Mouse (Mus musculus) heart, embryonic 14.5 days (tissue): ENCODE measurements around the gene Meox1. TPM values are rescaled to one million over a fixed set of nuclear protein-coding genes. Genes with fewer than 3 reads are reported as not detected.

Experiments
- ATAC-seq: fragments of 200-750 bp; cut with Nextera tagmentation; 2 replicates; pipeline ENCODE4 v1.8.0; 2017; ENCODE audit warnings: low read depth, moderate TSS enrichment; ENCODE audit not compliant: insufficient number of reproducible peaks, insufficient read depth, low FRiP score
- H3K27ac ChIP-seq, 2 experiments: fragments of 200-500 bp in 1 of 2; fragments of 300-500 bp in 1 of 2; sonication (generic) in 1 of 2; replicated peaks in 1 of 2; 2 replicates each; pipeline ENCODE4 v1.5.1; 2012 to 2014; ENCODE audit warnings: low read depth in 2 of 2, low read length in 2 of 2, control low read depth in 1 of 2, mild to moderate bottlenecking in 1 of 2, mixed read lengths in 1 of 2; ENCODE audit not compliant: control insufficient read depth in 1 of 2, insufficient read depth in 1 of 2
- H3K27me3 ChIP-seq: fragments of 300-500 bp; sonication (generic); 2 replicates; pipeline ENCODE4 v1.6.1; 2014; ENCODE audit warnings: mild to moderate bottlenecking, low read length, control low read depth; ENCODE audit not compliant: control insufficient read depth, insufficient read depth
- H3K36me3 ChIP-seq: fragments of 300-500 bp; sonication (generic); 2 replicates; pipeline ENCODE4 v1.6.1; 2014; ENCODE audit warnings: mild to moderate bottlenecking, control low read depth, low read length, mixed read lengths; ENCODE audit not compliant: control insufficient read depth, insufficient read depth
- H3K4me1 ChIP-seq, 2 experiments: fragments of 200-500 bp in 1 of 2; fragments of 300-500 bp in 1 of 2; sonication (generic) in 1 of 2; 2 replicates each; pipeline ENCODE4 v1.6.1; 2012 to 2014; ENCODE audit warnings: low read length in 2 of 2, control low read depth in 1 of 2, mixed read lengths in 1 of 2; ENCODE audit not compliant: control insufficient read depth in 2 of 2, insufficient read depth in 2 of 2
- H3K4me2 ChIP-seq: fragments of 300-500 bp; sonication (generic); 2 replicates; pipeline ENCODE4 v1.6.1; 2014; ENCODE audit warnings: mild to moderate bottlenecking, low read length
- H3K4me3 ChIP-seq, 2 experiments: fragments of 200-500 bp in 1 of 2; fragments of 300-500 bp in 1 of 2; sonication (generic) in 1 of 2; 2 replicates each; pipeline ENCODE4 v1.5.1; 2012 to 2014; ENCODE audit warnings: low read length in 2 of 2, mild to moderate bottlenecking in 2 of 2, control low read depth in 1 of 2, low read depth in 1 of 2, moderate library complexity in 1 of 2; ENCODE audit not compliant: control insufficient read depth in 1 of 2, insufficient read depth in 1 of 2
- H3K9ac ChIP-seq: fragments of 300-500 bp; sonication (generic); 2 replicates; pipeline ENCODE4 v1.6.1; 2014; ENCODE audit warnings: mild to moderate bottlenecking, low read length
- H3K9me3 ChIP-seq: fragments of 300-500 bp; sonication (generic); 2 replicates; pipeline ENCODE4 v1.6.1; 2016; ENCODE audit warnings: low read length, control low read depth; ENCODE audit not compliant: control insufficient read depth
- WGBS: fragments of 180-500 bp; shearing (Covaris S2); extraction: QIAGEN DNeasy Blood & Tissue Kit; methylation state at CpG from one replicate; pipeline ENCODE4 v1.1.7; 2014; 5-methylcytosine and 5-hydroxymethylcytosine counted together
- polyA plus RNA-seq: library from polyadenylated mRNA; unstranded; fragments of >200 nt; fragmentation: Nextera tagmentation; extraction: Ambion mirVana; gene quantifications from 2 replicates; pipeline ENCODE4 v1.2.1, GENCODE M21; 2014

The Meox1 gene
- polyA plus RNA-seq, 1 experiment from 2014 or later: 13.9 TPM

DNA sequence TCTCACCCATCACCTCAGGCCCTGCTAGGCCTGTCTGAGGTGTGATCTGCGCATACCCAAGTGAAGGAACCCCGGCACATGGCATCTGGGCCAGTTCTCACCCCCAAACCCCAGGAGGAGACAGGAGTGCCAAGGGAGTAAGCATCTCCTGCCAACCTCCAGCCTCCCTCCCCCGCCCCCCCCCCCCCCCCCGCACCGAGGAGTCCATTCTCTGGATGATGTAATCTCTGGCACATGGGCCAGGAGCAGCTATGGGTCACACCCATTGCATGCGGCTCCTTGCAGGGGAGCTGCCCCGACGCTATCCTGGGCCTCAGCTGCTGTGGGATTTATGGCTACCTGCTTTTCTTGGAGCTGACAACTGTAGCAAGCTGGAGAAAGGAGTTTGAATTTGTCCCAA, 54.7 kb downstream of the Meox1 start:
- H3K27ac ChIP-seq: 0 out of 4 replicates have a peak overlapping the region, but pooled peaks of 1 of the 2 experiments have one; percentile 41
- H3K4me1 ChIP-seq: peaks cover 21 to 28% of the 10 kb centered on the region in 2 experiments
- H3K9me3 ChIP-seq: peaks cover 6% of the 10 kb centered on the region
- no peaks in the 10 kb centered on the region for H3K36me3 ChIP-seq
- no peak overlapping the region; the same call in 1 of the 2 replicates for H3K9ac ChIP-seq
- no peak overlapping the region for H3K4me2 ChIP-seq
- 0 out of 2 replicates have a peak, but pooled peaks have one; percentile 31 for ATAC-seq
- H3K4me3 ChIP-seq: no peak overlapping the region
- 30% methylated on average over 7 of the region's 8 CpGs for WGBS
- H3K27me3 ChIP-seq: no peaks in the 10 kb centered on the region

GRCm38 (mm10) chr11:101832001-101832400, 62.2 kb downstream of the Meox1 start:
- peak overlapping the region; percentile 0; the same call in 1 of the 2 replicates for H3K9ac ChIP-seq
- no peak overlapping the region for H3K4me2 ChIP-seq
- peaks cover 17 to 22% of the 10 kb centered on the region in 2 experiments for H3K4me1 ChIP-seq
- ATAC-seq: 0 out of 2 replicates have a peak, but pooled peaks have one; percentile 41
- no peaks in the 10 kb centered on the region for H3K27me3 ChIP-seq
- H3K9me3 ChIP-seq: no peaks in the 10 kb centered on the region
- H3K4me3 ChIP-seq: no peak overlapping the region
- H3K36me3 ChIP-seq: no peaks in the 10 kb centered on the region
- peak overlapping the region; percentile 72 to 81 for H3K27ac ChIP-seq
- 29% methylated on average over 7 of the region's 7 CpGs for WGBS

- H3K27ac ChIP-seq: peak overlapping the region; percentile 63 to 89
- H3K4me3 ChIP-seq: no peak overlapping the region
- 59% methylated on average over 8 of the region's 8 CpGs for WGBS
- peaks cover 17 to 22% of the 10 kb centered on the region in 2 experiments for H3K4me1 ChIP-seq
- peak overlapping the region; percentile 27; the same call in 1 of the 2 replicates for H3K4me2 ChIP-seq
- no peaks in the 10 kb centered on the region for H3K27me3 ChIP-seq
- H3K36me3 ChIP-seq: no peaks in the 10 kb centered on the region
- ATAC-seq: no peak
- H3K9me3 ChIP-seq: no peaks in the 10 kb centered on the region
- peak overlapping the region; percentile 38; the same call in 1 of the 2 replicates for H3K9ac ChIP-seq
These were observed 63.6 kb downstream of the Meox1 start for GRCm38 (mm10) chr11:101830616-101831015.

DNA sequence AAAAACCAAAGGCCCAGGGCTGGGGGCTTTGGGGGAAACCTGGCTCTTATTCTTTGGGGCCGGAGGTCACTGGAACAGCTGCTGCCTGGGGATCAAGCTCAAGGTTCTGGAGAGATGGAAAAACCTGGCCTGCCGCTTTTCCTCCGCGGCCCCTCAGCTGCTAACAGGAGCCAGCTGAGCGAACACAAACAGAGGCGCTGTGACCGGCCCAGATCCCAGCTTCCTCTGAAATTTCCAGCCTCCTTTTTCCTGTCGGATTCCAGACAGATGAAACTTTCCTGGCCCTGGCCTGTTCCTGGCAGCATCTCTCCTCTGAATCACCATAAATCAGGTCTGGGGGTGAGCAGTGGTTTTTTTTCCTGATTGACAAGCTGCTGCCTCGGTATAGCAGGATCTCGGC, 64.1 kb downstream of the Meox1 start:
- peak; percentile 57 for ATAC-seq
- H3K4me3 ChIP-seq: no peak overlapping the region

GRCm38 (mm10) chr11:101828718-101829117, 65.5 kb downstream of the Meox1 start:
- no peaks in the 10 kb centered on the region for H3K9me3 ChIP-seq
- peaks cover 14 to 22% of the 10 kb centered on the region in 2 experiments for H3K4me1 ChIP-seq
- H3K27me3 ChIP-seq: no peaks in the 10 kb centered on the region
- WGBS: 86% methylated on average over 4 of the region's 4 CpGs
- no peaks in the 10 kb centered on the region for H3K36me3 ChIP-seq
- H3K4me3 ChIP-seq: no peak overlapping the region
- H3K9ac ChIP-seq: no peak overlapping the region
- no peak overlapping the region for H3K4me2 ChIP-seq
- ATAC-seq: no peak
- 0 out of 4 replicates have a peak overlapping the region, but pooled peaks have one; percentile 16 to 89 for H3K27ac ChIP-seq

More for the DNA sequence above, 64.1 kb downstream of the Meox1 start:
- Histone ChIP-seq H3K4me1 (peaks cover 16 to 22% of the 10 kb centered on the region in 2 experiments), H3K27ac (peak overlapping the region; percentile 85 to 89), H3K4me2 (peak overlapping the region; percentile 27; the same call in 1 of the 2 replicates), H3K9me3 (no peaks in the 10 kb centered on the region), H3K9ac (peak overlapping the region; percentile 48), H3K36me3 (no peaks in the 10 kb centered on the region), H3K27me3 (no peaks in the 10 kb centered on the region)
- WGBS: 21% methylated on average over 10 of the region's 10 CpGs

Other genes starting within 250 kb of the Meox1 start
- gene Arl4d, start 228.8 kb downstream of the Meox1 start, polyA plus RNA-seq: 6.2 and 6.7 TPM in 2 replicates
- gene Dhx8, start 161.5 kb downstream of the Meox1 start, polyA plus RNA-seq: 18.5 and 21.2 TPM in 2 replicates
- 4.0 and 4.8 TPM in 2 replicates for gene Etv4, start 109.0 kb downstream of the Meox1 start, polyA plus RNA-seq
- 0.12 and 0.55 TPM in 2 replicates for gene Sost, start 72.6 kb upstream of the Meox1 start, polyA plus RNA-seq
- not detected in 2 replicates for gene Cfap97d1, start 89.9 kb upstream of the Meox1 start, polyA plus RNA-seq
- gene Dusp3, start 92.6 kb upstream of the Meox1 start, polyA plus RNA-seq: 56.4 and 58.9 TPM in 2 replicates
- 2.9 and 3.3 TPM in 2 replicates for gene Mpp3, start 134.1 kb upstream of the Meox1 start, polyA plus RNA-seq
- 4.2 and 4.8 TPM in 2 replicates for gene Cd300lg, start 147.1 kb upstream of the Meox1 start, polyA plus RNA-seq
- gene Mpp2, start 194.1 kb upstream of the Meox1 start, polyA plus RNA-seq: 6.0 and 6.8 TPM in 2 replicates
- gene Ppy, start 206.9 kb upstream of the Meox1 start, polyA plus RNA-seq: not detected in 2 replicates
- gene Pyy, start 213.5 kb upstream of the Meox1 start, polyA plus RNA-seq: not detected in 2 replicates